Mouse (Mus musculus) olfactory bulb, adult 2 months (tissue): ENCODE results near the gene Vegfb.

Experiments
- CTCF ChIP-seq: fragments of 200-500 bp; IDR thresholded peaks from 2 replicates; pipeline ENCODE4 v1.5.1; 2012; ENCODE audit warnings: low read depth, mild to moderate bottlenecking, low read length, moderate library complexity; ENCODE audit not compliant: insufficient read depth
- POLR2A ChIP-seq: fragments of 200-500 bp; IDR thresholded peaks from 2 replicates; pipeline ENCODE4 v1.6.1; 2012; ENCODE audit warnings: mild to moderate bottlenecking, low read depth, low read length, moderate library complexity; ENCODE audit not compliant: insufficient read depth

DNA sequence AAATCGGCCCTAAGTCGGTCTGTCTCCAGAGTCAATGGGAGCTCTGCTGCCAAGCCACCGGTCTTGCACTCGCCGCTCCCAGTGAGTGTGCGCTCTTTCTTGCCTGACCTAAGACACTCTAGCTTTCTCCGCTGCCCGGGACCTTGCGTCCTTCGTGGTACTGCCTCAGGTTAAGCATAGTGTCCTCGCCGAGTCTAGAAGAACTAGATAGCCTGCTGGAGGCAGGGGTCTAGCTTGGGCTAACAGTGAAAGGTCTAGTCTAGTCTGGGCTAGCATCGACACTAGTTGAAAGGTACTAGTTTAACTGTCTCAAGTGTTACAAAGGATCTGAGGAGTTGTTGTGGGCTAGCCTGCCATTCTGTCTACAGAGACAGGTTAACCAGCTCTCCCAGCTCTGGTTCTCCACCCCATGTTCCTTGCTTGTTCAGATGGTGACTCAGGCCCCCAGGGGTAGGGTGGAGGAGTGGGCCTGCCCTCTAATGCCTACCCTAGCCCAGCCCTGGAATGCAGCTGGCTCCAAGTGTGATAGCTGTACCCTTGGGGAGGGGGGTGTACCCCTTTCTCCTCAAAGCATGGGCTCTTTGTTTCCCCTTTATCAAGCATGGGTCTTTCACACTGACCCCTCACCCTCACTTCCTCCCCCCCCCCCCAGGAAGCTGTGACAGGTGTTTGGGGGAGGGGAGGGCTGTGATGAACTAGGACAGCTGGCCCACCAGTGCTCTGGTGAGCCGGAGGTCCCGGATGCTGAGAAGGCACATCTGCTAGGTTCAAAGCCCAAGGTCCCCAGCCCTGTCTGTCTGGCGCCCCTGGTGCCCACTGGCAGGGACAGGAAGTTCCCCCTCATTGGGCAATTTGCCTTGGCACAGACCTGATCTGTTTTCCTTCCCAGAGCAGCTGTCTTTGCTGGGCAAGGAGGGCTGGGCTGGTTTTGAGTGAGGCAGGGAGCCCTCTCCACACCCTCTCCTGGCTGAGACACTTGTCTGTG, 11.6 kb downstream of the Vegfb start, which contains the start of gene Plcb3:
- no peak for TF ChIP-seq CTCF
- no peak for TF ChIP-seq POLR2A
